Mouse (Mus musculus): Measurements from ENCODE around the gene Trim23.

DNA sequence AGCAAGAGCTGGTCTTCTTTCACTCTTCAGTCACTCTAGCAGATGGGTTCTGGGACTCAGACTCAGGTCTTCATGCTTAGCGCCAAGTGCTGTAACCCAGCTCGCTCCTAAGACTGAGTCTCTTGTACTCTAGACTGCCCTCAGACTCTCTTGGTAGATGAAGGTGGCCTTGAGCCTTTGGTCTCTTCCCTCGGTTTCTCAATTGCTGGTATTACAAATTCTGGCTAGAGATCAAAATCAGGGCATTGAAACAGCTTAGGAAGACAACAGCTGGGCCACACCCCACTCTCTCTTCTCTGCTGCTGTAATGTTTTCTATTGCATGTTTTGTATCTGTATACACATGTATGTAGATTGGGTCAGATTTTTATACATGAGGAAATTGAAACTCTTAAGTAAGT, 33.0 kb upstream of the Trim23 start:
- no peak for TF ChIP-seq CTCF (IDR thresholded peaks at IDR 0.05; ENCODE audit: low read depth, low read length)
- no peak for TF ChIP-seq POLR2A (IDR thresholded peaks at IDR 0.05; ENCODE audit: extremely low read depth, insufficient read depth, low read length)
